Mouse (Mus musculus) bone marrow macrophage, adult 2 months (primary cell): ENCODE data around the gene Zc3h12c.

Source experiments
- CTCF ChIP-seq: IDR thresholded peaks from 2 replicates; pipeline ENCODE4 v1.5.1; 2012; ENCODE audit warnings: low read depth, mild to moderate bottlenecking, low read length, moderate library complexity
- POLR2A ChIP-seq: IDR thresholded peaks from 2 replicates; pipeline ENCODE4 v1.6.1; 2012; ENCODE audit warnings: mild to moderate bottlenecking, low read depth, low read length, borderline replicate concordance

GRCm38 (mm10) chr9:52154253-52154652 lies 14.1 kb downstream of the Zc3h12c start:
- TF ChIP-seq CTCF: no peak
- no peak for TF ChIP-seq POLR2A
